Mouse (Mus musculus): ENCODE data around the gene Tubgcp3.

DNA sequence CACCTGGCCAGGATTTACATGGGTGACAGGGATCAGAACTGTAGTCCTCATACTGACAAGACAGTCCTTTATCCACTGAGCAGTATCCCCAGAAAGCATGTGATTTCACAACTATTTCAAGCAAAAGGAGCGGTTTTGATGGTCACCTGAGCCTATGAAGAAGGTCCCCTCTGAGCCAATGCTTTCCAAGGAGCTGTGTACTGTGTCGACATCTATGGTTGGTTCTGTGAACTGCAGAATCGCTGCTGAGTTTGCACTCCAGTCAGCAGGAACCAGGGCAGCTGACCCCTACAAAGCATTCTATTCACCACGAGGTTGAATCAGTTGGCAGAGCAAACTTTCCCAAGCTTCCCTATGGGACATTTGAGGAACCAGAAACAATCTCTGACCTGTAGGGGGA, 107.7 kb downstream of the Tubgcp3 start:
- TF ChIP-seq GATA1 (IDR thresholded peaks at IDR 0.05; ENCODE audit: borderline replicate concordance, low read length) (no peak), CTCF (IDR thresholded peaks at IDR 0.05; ENCODE audit: low read depth, low read length) (no peak), POLR2AphosphoS5 (IDR thresholded peaks at IDR 0.05; ENCODE audit: insufficient replicate concordance, low read depth, low read length) (no peak), TAL1 (conservative IDR thresholded peaks at IDR 0.05; ENCODE audit: low read depth, low read length) (no peak), GATA2 (IDR thresholded peaks at IDR 0.05; ENCODE audit: borderline replicate concordance, low read depth, low read length) (no peak)

All from G1E (cell line).